Comparison of ENCODE assay signal across 26 mouse cellular contexts in genomic region chrX:97658726-97659125, GRCm38 (mm10).
DNase-seq lines count a peak whose midpoint lies in the region; ATAC-seq and TF ChIP-seq lines count a peak whose summit lies in the region.
"Had no signal": no experiment of that assay in that cellular context is flagged by ENCODE, and none has a peak within 500 bp of the region (broad histone marks: within the 10 kb centered on the region; RNA-seq: fewer than 3 reads in every experiment).

No protein-coding gene starts in this region.

- peak; percentile 54 for DNase-seq in adrenal gland, adult 2 months
- no peak for DNase-seq in adrenal gland, postnatal 25 days
- peak; percentile 2 for DNase-seq in kidney, postnatal 0 days (ENCODE audit: low spot score)
- DNase-seq in adrenal gland, postnatal 10 days: peak; percentile 25
- DNase-seq in mesoderm, embryonic 11.5 days (ENCODE audit: low read depth, low spot score): peak; percentile 9
- DNase-seq in embryo, embryonic 10 days (ENCODE audit: low spot score): no peak
- no peak for DNase-seq in spleen, adult 12 weeks (ENCODE audit: low spot score)
- DNase-seq: cerebellum, adult 9-11 months; gastrocnemius, postnatal 10 days; heart, adult 11 months; layer of hippocampus, adult 9-11 months; left cerebral cortex, postnatal 4 days; lung, postnatal 4 days; right cerebral cortex, postnatal 25 days; thymus, postnatal 25 days had no signal

- no peak overlapping the region for H3K27ac ChIP-seq in kidney, postnatal 0 days
- no peak overlapping the region for H3K27ac ChIP-seq in kidney, embryonic 16.5 days (ENCODE audit: low read length)
- H3K27ac ChIP-seq: embryonic facial prominence, embryonic 12.5 days; forebrain, embryonic 13.5 days; hindbrain, embryonic 15.5 days; kidney, embryonic 15.5 days; left cerebral cortex, adult 2 months; midbrain, embryonic 15.5 days; neural tube, embryonic 12.5 days had no signal

- H3K27me3 ChIP-seq in kidney, postnatal 0 days (ENCODE audit: insufficient read depth, low read length): no peaks in the 10 kb centered on the region
- no peaks in the 10 kb centered on the region; the same call in 1 of the 2 replicates for H3K27me3 ChIP-seq in kidney, embryonic 16.5 days (ENCODE audit: insufficient read depth, low read length)
- H3K27me3 ChIP-seq: embryonic facial prominence, embryonic 12.5 days; forebrain, embryonic 13.5 days; hindbrain, embryonic 15.5 days; kidney, embryonic 15.5 days; midbrain, embryonic 15.5 days; neural tube, embryonic 12.5 days had no signal

- no peak overlapping the region for H3K4me3 ChIP-seq in kidney, postnatal 0 days (replicated peaks; ENCODE audit: low read depth, low read length)
- no peak overlapping the region for H3K4me3 ChIP-seq in kidney, embryonic 16.5 days (ENCODE audit: low read length)
- H3K4me3 ChIP-seq: embryonic facial prominence, embryonic 12.5 days; erythroblast, embryonic 14.5 days; forebrain, embryonic 13.5 days; hindbrain, embryonic 15.5 days; kidney, embryonic 15.5 days; left cerebral cortex, adult 2 months; midbrain, embryonic 15.5 days; neural tube, embryonic 12.5 days had no signal

- H3K9ac ChIP-seq in kidney, postnatal 0 days (ENCODE audit: low read depth, low read length): no peak overlapping the region
- no peak overlapping the region for H3K9ac ChIP-seq in kidney, embryonic 16.5 days (replicated peaks; ENCODE audit: low read length)
- H3K9ac ChIP-seq: embryonic facial prominence, embryonic 12.5 days; forebrain, embryonic 13.5 days; hindbrain, embryonic 15.5 days; kidney, embryonic 15.5 days; midbrain, embryonic 15.5 days; neural tube, embryonic 12.5 days had no signal

- H3K4me2 ChIP-seq in kidney, postnatal 0 days (ENCODE audit: low read length): no peak overlapping the region
- H3K4me2 ChIP-seq in kidney, embryonic 16.5 days (replicated peaks; ENCODE audit: low read depth, low read length): no peak overlapping the region
- H3K4me2 ChIP-seq: embryonic facial prominence, embryonic 12.5 days; forebrain, embryonic 13.5 days; heart, embryonic 11.5 days; hindbrain, embryonic 15.5 days; kidney, embryonic 15.5 days; midbrain, embryonic 15.5 days; neural tube, embryonic 12.5 days had no signal

- no peaks in the 10 kb centered on the region for H3K9me3 ChIP-seq in kidney, postnatal 0 days (replicated peaks; ENCODE audit: low read length)
- no peaks in the 10 kb centered on the region for H3K9me3 ChIP-seq in kidney, embryonic 16.5 days (ENCODE audit: low read length)
- H3K9me3 ChIP-seq: embryonic facial prominence, embryonic 12.5 days; forebrain, embryonic 13.5 days; hindbrain, embryonic 15.5 days; kidney, embryonic 15.5 days; midbrain, embryonic 15.5 days; neural tube, embryonic 12.5 days had no signal

- no peak for TF ChIP-seq CTCF in kidney, postnatal 0 days (IDR thresholded peaks at IDR 0.05; ENCODE audit: low read depth)

- ATAC-seq in kidney, postnatal 0 days (replicated peaks; ENCODE audit: low FRiP score, low read depth): no peak
- no peak for ATAC-seq in kidney, embryonic 16.5 days (ENCODE audit: low FRiP score, low TSS enrichment)
- ATAC-seq: forebrain, embryonic 13.5 days; intestine, embryonic 16.5 days; midbrain, embryonic 15.5 days had no signal

- no peaks in the 10 kb centered on the region for H3K36me3 ChIP-seq in kidney, postnatal 0 days (ENCODE audit: insufficient read depth, low read length)
- H3K36me3 ChIP-seq in kidney, embryonic 16.5 days (ENCODE audit: insufficient read depth, low read length): no peaks in the 10 kb centered on the region
- H3K36me3 ChIP-seq: embryonic facial prominence, embryonic 12.5 days; hindbrain, embryonic 15.5 days; kidney, embryonic 15.5 days; midbrain, embryonic 15.5 days; neural tube, embryonic 12.5 days had no signal

- no peaks in the 10 kb centered on the region for H3K4me1 ChIP-seq in kidney, postnatal 0 days (replicated peaks; ENCODE audit: insufficient read depth, low read length)
- no peaks in the 10 kb centered on the region for H3K4me1 ChIP-seq in kidney, embryonic 16.5 days (ENCODE audit: insufficient read depth, low read length)
- H3K4me1 ChIP-seq: embryonic facial prominence, embryonic 12.5 days; forebrain, embryonic 13.5 days; hindbrain, embryonic 15.5 days; kidney, embryonic 15.5 days; midbrain, embryonic 15.5 days; neural tube, embryonic 12.5 days had no signal

- 56% methylated on average over 1 of the region's 1 CpGs for WGBS in kidney, postnatal 0 days
- 54% methylated on average over 1 of the region's 1 CpGs for WGBS in kidney, embryonic 16.5 days

Comparison
In these comparisons a context has a peak if more than half of its experiments do, and no peak if none do; other contexts are left out.
1. DNase-seq: peak in adrenal gland, adult 2 months (single experiment), kidney, postnatal 0 days (single experiment), adrenal gland, postnatal 10 days (single experiment) and mesoderm, embryonic 11.5 days (single experiment); none in adrenal gland, postnatal 25 days (single experiment), embryo, embryonic 10 days (single experiment) and spleen, adult 12 weeks (single experiment).